Mouse (Mus musculus): Measurements from ENCODE around the gene Fkrp.

DNA sequence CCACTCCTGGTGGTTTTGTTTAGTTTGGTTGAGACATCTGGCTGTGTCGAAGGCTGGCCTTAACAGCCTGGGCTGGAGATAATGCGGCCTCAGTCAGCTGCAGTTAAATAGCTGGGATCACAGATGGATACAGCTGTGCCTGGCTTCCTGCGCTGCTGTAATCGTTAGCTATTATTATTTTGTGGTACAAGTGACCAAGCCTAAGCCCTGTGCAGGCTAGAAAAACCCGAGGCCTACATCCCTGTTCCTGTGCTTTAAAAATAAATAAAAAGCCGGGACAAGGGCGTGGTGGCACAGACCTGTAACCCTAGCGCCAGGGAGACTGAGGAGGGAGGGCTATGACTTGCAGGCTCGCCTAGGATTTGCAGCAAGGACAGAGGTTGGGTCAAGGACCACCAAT, 7.9 kb downstream of the Fkrp start:
- TF ChIP-seq CTCF (IDR thresholded peaks at IDR 0.05; ENCODE audit: low read depth) (no peak), EP300 (optimal IDR thresholded peaks at IDR 0.05) (no peak)

Data from stomach, postnatal 0 days (tissue).